Mouse (Mus musculus): ENCODE data around the gene Cep41. TPM values are rescaled to one million over a fixed set of nuclear protein-coding genes. Genes with fewer than 3 reads are reported as not detected.

Gene Cep41
- polyA plus RNA-seq, 1 experiment from 2014 or later, result 19.7 TPM

GRCm38 (mm10) chr6:30681935-30682900 is 11.3 kb downstream of the Cep41 start:
- no peak overlapping the region for H3K4me2 ChIP-seq (replicated peaks; ENCODE audit: low read depth, low read length)
- 58% methylated on average over 13 of the region's 13 CpGs for WGBS
- H3K9me3 ChIP-seq (ENCODE audit: control insufficient read depth, low read length), result no peaks in the 10 kb centered on the region
- 0 out of 2 replicates have a peak, but pooled peaks cover 3% of the 10 kb centered on the region for H3K4me1 ChIP-seq (replicated peaks; ENCODE audit: control insufficient read depth, insufficient read depth, low read length)
- no peaks in the 10 kb centered on the region for H3K36me3 ChIP-seq (ENCODE audit: control insufficient read depth, insufficient read depth, low read length)
- peak overlapping the region; percentile 31; the same call in 1 of the 2 replicates for H3K27ac ChIP-seq (ENCODE audit: low read depth, low read length)
- H3K4me3 ChIP-seq (ENCODE audit: low read depth, low read length), result no peak overlapping the region
- no peaks in the 10 kb centered on the region for H3K27me3 ChIP-seq (ENCODE audit: control insufficient read depth, insufficient read depth, low read length)
- ATAC-seq (ENCODE audit: low FRiP score) (no peak), DNase-seq (ENCODE audit: low spot score) (peak; percentile 37)
- H3K9ac ChIP-seq (ENCODE audit: low read depth, low read length), result no peak overlapping the region

- no peak overlapping the region for H3K27ac ChIP-seq (ENCODE audit: low read depth, low read length)
- no peaks in the 10 kb centered on the region for H3K27me3 ChIP-seq (ENCODE audit: control insufficient read depth, insufficient read depth, low read length)
- DNase-seq (ENCODE audit: low spot score) (no peak), ATAC-seq (ENCODE audit: low FRiP score) (no peak)
- no peaks in the 10 kb centered on the region for H3K36me3 ChIP-seq (ENCODE audit: control insufficient read depth, insufficient read depth, low read length)
- no peak overlapping the region for H3K4me3 ChIP-seq (ENCODE audit: low read depth, low read length)
- 73% methylated on average over 7 of the region's 7 CpGs for WGBS
- no peak overlapping the region for H3K4me2 ChIP-seq (replicated peaks; ENCODE audit: low read depth, low read length)
- H3K9me3 ChIP-seq (ENCODE audit: control insufficient read depth, low read length), result no peaks in the 10 kb centered on the region
- peaks cover 7% of the 10 kb centered on the region for H3K4me1 ChIP-seq (replicated peaks; ENCODE audit: control insufficient read depth, insufficient read depth, low read length)
- H3K9ac ChIP-seq (ENCODE audit: low read depth, low read length), result no peak overlapping the region
Measured at GRCm38 (mm10) chr6:30680442-30680841, 13.1 kb downstream of the Cep41 start.

GRCm38 (mm10) chr6:30679567-30679966 is 14.0 kb downstream of the Cep41 start:
- 72% methylated on average over 5 of the region's 5 CpGs for WGBS
- H3K27ac ChIP-seq (ENCODE audit: low read depth, low read length), result no peak overlapping the region
- no peak overlapping the region for H3K9ac ChIP-seq (ENCODE audit: low read depth, low read length)
- H3K4me2 ChIP-seq (replicated peaks; ENCODE audit: low read depth, low read length), result no peak overlapping the region
- no peaks in the 10 kb centered on the region for H3K9me3 ChIP-seq (ENCODE audit: control insufficient read depth, low read length)
- no peaks in the 10 kb centered on the region for H3K36me3 ChIP-seq (ENCODE audit: control insufficient read depth, insufficient read depth, low read length)
- no peak for DNase-seq (ENCODE audit: low spot score)
- H3K4me1 ChIP-seq (replicated peaks; ENCODE audit: control insufficient read depth, insufficient read depth, low read length), result peaks cover 10% of the 10 kb centered on the region
- ATAC-seq (ENCODE audit: low FRiP score), result no peak
- no peak overlapping the region for H3K4me3 ChIP-seq (ENCODE audit: low read depth, low read length)
- no peaks in the 10 kb centered on the region for H3K27me3 ChIP-seq (ENCODE audit: control insufficient read depth, insufficient read depth, low read length)

GRCm38 (mm10) chr6:30678482-30678881 is 15.1 kb downstream of the Cep41 start:
- DNase-seq (ENCODE audit: low spot score) (peak; percentile 44), ATAC-seq (ENCODE audit: low FRiP score) (peak; percentile 65; the same call in 1 of the 2 replicates)
- H3K4me3 ChIP-seq (ENCODE audit: low read depth, low read length), result no peak overlapping the region
- H3K27me3 ChIP-seq (ENCODE audit: control insufficient read depth, insufficient read depth, low read length), result no peaks in the 10 kb centered on the region
- H3K4me2 ChIP-seq (replicated peaks; ENCODE audit: low read depth, low read length), result no peak overlapping the region
- H3K36me3 ChIP-seq (ENCODE audit: control insufficient read depth, insufficient read depth, low read length), result no peaks in the 10 kb centered on the region
- H3K27ac ChIP-seq (ENCODE audit: low read depth, low read length), result no peak overlapping the region
- no peaks in the 10 kb centered on the region for H3K9me3 ChIP-seq (ENCODE audit: control insufficient read depth, low read length)
- WGBS, result 54% methylated on average over 6 of the region's 6 CpGs
- peaks cover 17% of the 10 kb centered on the region for H3K4me1 ChIP-seq (replicated peaks; ENCODE audit: control insufficient read depth, insufficient read depth, low read length)
- H3K9ac ChIP-seq (ENCODE audit: low read depth, low read length), result no peak overlapping the region

GRCm38 (mm10) chr6:30677591-30677990 is 16.0 kb downstream of the Cep41 start:
- H3K4me1 ChIP-seq (replicated peaks; ENCODE audit: control insufficient read depth, insufficient read depth, low read length), result peaks cover 17% of the 10 kb centered on the region
- WGBS, result 80% methylated on average over 9 of the region's 9 CpGs
- no peak overlapping the region for H3K27ac ChIP-seq (ENCODE audit: low read depth, low read length)
- DNase-seq (ENCODE audit: low spot score) (no peak), ATAC-seq (ENCODE audit: low FRiP score) (no peak)
- H3K4me2 ChIP-seq (replicated peaks; ENCODE audit: low read depth, low read length), result no peak overlapping the region
- no peaks in the 10 kb centered on the region for H3K27me3 ChIP-seq (ENCODE audit: control insufficient read depth, insufficient read depth, low read length)
- H3K9ac ChIP-seq (ENCODE audit: low read depth, low read length), result no peak overlapping the region
- H3K4me3 ChIP-seq (ENCODE audit: low read depth, low read length), result no peak overlapping the region
- no peaks in the 10 kb centered on the region for H3K9me3 ChIP-seq (ENCODE audit: control insufficient read depth, low read length)
- H3K36me3 ChIP-seq (ENCODE audit: control insufficient read depth, insufficient read depth, low read length), result no peaks in the 10 kb centered on the region

DNA sequence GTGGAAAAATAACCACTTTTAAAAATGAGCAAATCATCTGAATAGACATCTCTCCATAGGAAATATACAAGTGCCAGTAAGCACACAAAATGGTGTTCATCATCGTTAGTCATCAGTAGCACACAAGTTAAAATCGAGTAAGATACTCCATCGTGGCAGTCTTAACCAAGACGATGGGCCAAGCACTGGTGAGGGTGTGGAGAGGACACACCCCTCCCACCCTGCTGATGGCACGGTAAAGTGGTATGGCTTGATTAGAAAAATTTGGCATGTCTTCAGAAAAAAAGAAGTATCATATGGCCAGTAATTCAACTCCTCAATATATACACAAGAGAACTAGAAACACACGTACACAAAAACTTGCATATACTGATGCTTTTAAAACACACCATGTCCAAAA is 17.0 kb downstream of the Cep41 start:
- Histone ChIP-seq H3K9me3 (ENCODE audit: control insufficient read depth, low read length) (no peaks in the 10 kb centered on the region), H3K4me1 (replicated peaks; ENCODE audit: control insufficient read depth, insufficient read depth, low read length) (peaks cover 17% of the 10 kb centered on the region), H3K4me3 (ENCODE audit: low read depth, low read length) (no peak overlapping the region), H3K27ac (ENCODE audit: low read depth, low read length) (no peak overlapping the region), H3K9ac (ENCODE audit: low read depth, low read length) (no peak overlapping the region), H3K4me2 (replicated peaks; ENCODE audit: low read depth, low read length) (no peak overlapping the region), H3K27me3 (ENCODE audit: control insufficient read depth, insufficient read depth, low read length) (no peaks in the 10 kb centered on the region), H3K36me3 (ENCODE audit: control insufficient read depth, insufficient read depth, low read length) (no peaks in the 10 kb centered on the region)
- WGBS, result 93% methylated on average over 6 of the region's 6 CpGs
- ATAC-seq (ENCODE audit: low FRiP score), result no peak
- DNase-seq (ENCODE audit: low spot score), result no peak

DNA sequence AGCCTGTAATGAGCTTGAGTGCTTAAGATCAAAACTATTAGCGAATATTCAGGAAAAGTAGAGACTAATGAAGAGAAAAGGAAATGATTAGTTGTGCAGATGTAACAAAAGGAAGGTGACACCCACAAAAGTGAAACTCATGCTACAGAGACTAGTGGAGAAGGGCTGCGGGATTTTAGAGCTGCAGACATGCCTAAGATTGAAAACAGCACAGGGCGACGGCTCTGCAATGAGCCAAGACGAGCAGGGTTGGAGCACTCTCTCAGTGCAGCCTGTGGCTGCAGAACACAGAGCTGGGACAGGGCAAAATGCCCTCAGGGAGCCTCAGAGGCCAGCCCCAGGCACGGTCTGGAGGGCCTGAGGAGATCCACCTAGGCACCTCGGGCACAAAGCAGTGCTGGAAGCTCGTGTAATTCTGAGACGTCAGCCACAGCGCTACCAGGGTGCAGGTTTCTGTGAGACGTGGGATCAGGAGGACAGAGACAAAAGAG is 18.2 kb downstream of the Cep41 start:
- Histone ChIP-seq H3K27me3 (ENCODE audit: control insufficient read depth, insufficient read depth, low read length) (no peaks in the 10 kb centered on the region), H3K27ac (ENCODE audit: low read depth, low read length) (peak overlapping the region; percentile 91), H3K4me3 (ENCODE audit: low read depth, low read length) (no peak overlapping the region), H3K36me3 (ENCODE audit: control insufficient read depth, insufficient read depth, low read length) (no peaks in the 10 kb centered on the region), H3K9me3 (ENCODE audit: control insufficient read depth, low read length) (no peaks in the 10 kb centered on the region), H3K4me2 (replicated peaks; ENCODE audit: low read depth, low read length) (peak overlapping the region; percentile 21; the same call in 1 of the 2 replicates), H3K4me1 (replicated peaks; ENCODE audit: control insufficient read depth, insufficient read depth, low read length) (peaks cover 17% of the 10 kb centered on the region), H3K9ac (ENCODE audit: low read depth, low read length) (peak overlapping the region; percentile 70)
- ATAC-seq (ENCODE audit: low FRiP score), result peak; percentile 58; the same call in 1 of the 2 replicates
- peak; percentile 43 for DNase-seq (ENCODE audit: low spot score)
- WGBS, result 18% methylated on average over 11 of the region's 11 CpGs

DNA sequence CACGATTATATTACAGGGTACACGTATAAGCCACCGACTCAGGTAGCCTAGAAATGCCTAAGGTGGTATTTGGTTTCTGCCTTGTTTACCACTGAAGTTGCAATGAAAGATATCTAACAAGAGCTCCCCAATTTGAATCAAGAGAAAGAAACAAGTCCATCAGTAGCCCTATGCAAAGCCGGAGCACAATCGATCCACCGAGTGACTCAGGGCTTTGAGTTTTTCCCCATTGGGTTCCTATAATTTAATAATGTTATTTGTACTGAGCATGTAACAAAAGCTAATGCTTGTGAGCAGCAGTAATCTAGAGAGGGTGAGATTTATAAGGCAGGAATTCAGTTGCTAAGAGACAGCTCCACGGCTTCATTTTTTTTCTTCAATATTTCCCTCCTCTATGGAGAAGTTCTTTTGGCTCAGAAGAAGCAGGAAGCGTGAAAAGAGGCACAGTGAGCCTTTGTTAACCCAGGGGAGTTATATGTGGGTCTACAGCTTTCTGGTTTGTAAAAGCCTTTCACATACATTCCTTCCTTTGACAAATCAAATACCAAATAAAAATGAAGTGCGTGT is 18.8 kb downstream of the Cep41 start:
- Histone ChIP-seq H3K4me1 (replicated peaks; ENCODE audit: control insufficient read depth, insufficient read depth, low read length) (peaks cover 17% of the 10 kb centered on the region), H3K27ac (ENCODE audit: low read depth, low read length) (peak overlapping the region; percentile 91), H3K4me3 (ENCODE audit: low read depth, low read length) (no peak overlapping the region), H3K36me3 (ENCODE audit: control insufficient read depth, insufficient read depth, low read length) (no peaks in the 10 kb centered on the region), H3K9me3 (ENCODE audit: control insufficient read depth, low read length) (no peaks in the 10 kb centered on the region), H3K27me3 (ENCODE audit: control insufficient read depth, insufficient read depth, low read length) (no peaks in the 10 kb centered on the region), H3K4me2 (replicated peaks; ENCODE audit: low read depth, low read length) (no peak overlapping the region), H3K9ac (ENCODE audit: low read depth, low read length) (peak overlapping the region; percentile 70; the same call in 1 of the 2 replicates)
- DNase-seq (ENCODE audit: low spot score), result peak; percentile 40
- peak; percentile 58; the same call in 1 of the 2 replicates for ATAC-seq (ENCODE audit: low FRiP score)
- 50% methylated on average over 9 of the region's 9 CpGs for WGBS
